Mouse (Mus musculus): ENCODE data around the gene Vmn1r168. TPM values are rescaled to one million over a fixed set of nuclear protein-coding genes. Genes with fewer than 3 reads are reported as not detected.
"Not testable (repeated sequence)": the region's sequence is repeated elsewhere in the genome, so short reads cannot be mapped to it uniquely, and the experiment has no call there.

Vmn1r168 gene
- polyA plus RNA-seq (2014; fragmentation: Nextera tagmentation; extraction: Ambion mirVana), result not detected in 2 replicates

DNA sequence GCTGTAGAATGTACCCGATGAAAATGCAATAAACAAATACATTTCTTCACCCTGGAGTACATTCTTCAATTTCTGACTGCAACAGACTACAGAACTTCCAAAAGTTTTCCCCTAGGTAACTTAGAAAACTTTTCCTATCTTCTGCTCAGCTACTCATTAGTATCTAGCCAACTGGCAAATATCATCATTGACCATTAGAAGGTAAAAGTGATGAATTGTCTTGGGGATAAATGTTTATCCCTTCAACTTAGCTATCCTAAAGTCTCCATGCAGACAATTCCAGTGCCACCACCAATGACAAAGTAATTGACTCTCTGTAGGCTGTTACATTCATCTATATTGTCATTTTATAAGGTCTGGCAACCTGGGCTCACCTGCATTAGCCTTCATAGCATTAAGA is at the start of gene Vmn1r168:
Vmn1r168 (plus strand) TSS at position 301 of the 400 bp plus-strand sequence.
- DNase-seq (ENCODE audit: low spot score); H3K4me3 ChIP-seq (ENCODE audit: low read depth, low read length); H3K4me2 ChIP-seq (ENCODE audit: low read depth, low read length, severe bottlenecking); H3K9me3 ChIP-seq (ENCODE audit: control insufficient read depth, low read length); H3K4me1 ChIP-seq (replicated peaks; ENCODE audit: control insufficient read depth, insufficient read depth, low read length); H3K36me3 ChIP-seq (ENCODE audit: control insufficient read depth, insufficient read depth, low read length); ATAC-seq (replicated peaks; ENCODE audit: low FRiP score); H3K27me3 ChIP-seq (ENCODE audit: control insufficient read depth, insufficient read depth, low read length); H3K9ac ChIP-seq (ENCODE audit: low read length); H3K27ac ChIP-seq (ENCODE audit: low read depth, low read length): not testable (repeated sequence)
- WGBS, result no CpG with 5 or more reads among the region's 1 CpGs

- ATAC-seq (replicated peaks; ENCODE audit: low FRiP score); H3K27me3 ChIP-seq (ENCODE audit: control insufficient read depth, insufficient read depth, low read length); H3K4me1 ChIP-seq (replicated peaks; ENCODE audit: control insufficient read depth, insufficient read depth, low read length); H3K9me3 ChIP-seq (ENCODE audit: control insufficient read depth, low read length); H3K4me3 ChIP-seq (ENCODE audit: low read depth, low read length); H3K9ac ChIP-seq (ENCODE audit: low read length); DNase-seq (ENCODE audit: low spot score); H3K36me3 ChIP-seq (ENCODE audit: control insufficient read depth, insufficient read depth, low read length); H3K4me2 ChIP-seq (ENCODE audit: low read depth, low read length, severe bottlenecking); H3K27ac ChIP-seq (ENCODE audit: low read depth, low read length): not testable (repeated sequence)
- 92% methylated on average over 2 of the region's 2 CpGs for WGBS
These were observed 32.4 kb upstream of the Vmn1r168 start, which contains the start of gene Vmn1r167 for GRCm38 (mm10) chr7:23507106-23507505. TSS of gene Vmn1r167 (minus strand) at chr7:23507206.

GRCm38 (mm10) chr7:23575226-23575625 is 35.7 kb downstream of the Vmn1r168 start, which contains the start of gene Vmn1r169:
TSS of gene Vmn1r169 (plus strand) at chr7:23575526.
- H3K27ac ChIP-seq (ENCODE audit: low read depth, low read length); H3K9me3 ChIP-seq (ENCODE audit: control insufficient read depth, low read length); ATAC-seq (replicated peaks; ENCODE audit: low FRiP score); H3K4me3 ChIP-seq (ENCODE audit: low read depth, low read length); DNase-seq (ENCODE audit: low spot score); H3K27me3 ChIP-seq (ENCODE audit: control insufficient read depth, insufficient read depth, low read length); H3K36me3 ChIP-seq (ENCODE audit: control insufficient read depth, insufficient read depth, low read length); H3K4me2 ChIP-seq (ENCODE audit: low read depth, low read length, severe bottlenecking); H3K9ac ChIP-seq (ENCODE audit: low read length); H3K4me1 ChIP-seq (replicated peaks; ENCODE audit: control insufficient read depth, insufficient read depth, low read length): not testable (repeated sequence)
- WGBS, result 80% methylated on average over 1 of the region's 2 CpGs

Other genes with a start within 250 kb of the Vmn1r168 start
- not detected in 2 replicates for gene Nlrp4e, start 238.5 kb upstream of the Vmn1r168 start, polyA plus RNA-seq (2014; fragmentation: Nextera tagmentation; extraction: Ambion mirVana)
- not detected in 2 replicates for gene Nlrp5, start 153.8 kb upstream of the Vmn1r168 start, polyA plus RNA-seq (2014; fragmentation: Nextera tagmentation; extraction: Ambion mirVana)
- not detected in 2 replicates for gene Vmn1r167, start 32.5 kb upstream of the Vmn1r168 start, polyA plus RNA-seq (2014; fragmentation: Nextera tagmentation; extraction: Ambion mirVana)
- not detected in 2 replicates for gene Vmn1r169, start 35.8 kb downstream of the Vmn1r168 start, polyA plus RNA-seq (2014; fragmentation: Nextera tagmentation; extraction: Ambion mirVana)
- gene Vmn1r170, start 66.4 kb downstream of the Vmn1r168 start, polyA plus RNA-seq (2014; fragmentation: Nextera tagmentation; extraction: Ambion mirVana), result not detected in 2 replicates
- gene Vmn1r171, start 91.0 kb downstream of the Vmn1r168 start, polyA plus RNA-seq (2014; fragmentation: Nextera tagmentation; extraction: Ambion mirVana), result not detected in 2 replicates
- gene Vmn1r172, start 118.6 kb downstream of the Vmn1r168 start, polyA plus RNA-seq (2014; fragmentation: Nextera tagmentation; extraction: Ambion mirVana), result not detected in 2 replicates
- not detected in 2 replicates for gene Vmn1r173, start 161.0 kb downstream of the Vmn1r168 start, polyA plus RNA-seq (2014; fragmentation: Nextera tagmentation; extraction: Ambion mirVana)
- not detected in 2 replicates for gene Vmn1r174, start 212.5 kb downstream of the Vmn1r168 start, polyA plus RNA-seq (2014; fragmentation: Nextera tagmentation; extraction: Ambion mirVana)